Mouse (Mus musculus): ENCODE results near the gene Cops6. TPM values are rescaled to one million over a fixed set of nuclear protein-coding genes. Genes with fewer than 3 reads are reported as not detected.

Cops6 gene
- total and polyA plus RNA-seq, 2 experiments from 2014 or later: 50.9 to 283 TPM

GRCm38 (mm10) chr5:138163046-138163445 lies 2.2 kb downstream of the Cops6 start:
- no peak for TF ChIP-seq CTCF (IDR thresholded peaks at IDR 0.05)
- no peaks in the 10 kb centered on the region for H3K9me3 ChIP-seq (ENCODE audit: low read length)
- H3K36me3 ChIP-seq (ENCODE audit: insufficient read depth, low read length): peaks cover 45% of the 10 kb centered on the region
- 76% methylated on average over 6 of the region's 6 CpGs for WGBS
- DNase-seq (ENCODE audit: low spot score): no peak
- no peak overlapping the region for H3K27ac ChIP-seq (ENCODE audit: low read depth, low read length)
- peaks cover 5% of the 10 kb centered on the region for H3K4me1 ChIP-seq (ENCODE audit: insufficient read depth, low read length)
- ATAC-seq (ENCODE audit: low FRiP score): no peak
- no peak overlapping the region for H3K4me3 ChIP-seq (ENCODE audit: low read depth, low read length)
- H3K27me3 ChIP-seq (ENCODE audit: insufficient read depth, low read length): no peaks in the 10 kb centered on the region
- H3K9ac ChIP-seq (replicated peaks; ENCODE audit: low read length, poor library complexity, severe bottlenecking): no peak overlapping the region
- no peak overlapping the region for H3K4me2 ChIP-seq (ENCODE audit: low read depth, low read length, poor library complexity, severe bottlenecking)

- H3K4me1 ChIP-seq (ENCODE audit: insufficient read depth, low read length): peaks cover 5% of the 10 kb centered on the region
- TF ChIP-seq CTCF (IDR thresholded peaks at IDR 0.05): no peak
- H3K9me3 ChIP-seq (ENCODE audit: low read length): no peaks in the 10 kb centered on the region
- DNase-seq (ENCODE audit: low spot score): no peak
- H3K27me3 ChIP-seq (ENCODE audit: insufficient read depth, low read length): no peaks in the 10 kb centered on the region
- ATAC-seq (ENCODE audit: low FRiP score): no peak
- no peak overlapping the region for H3K27ac ChIP-seq (ENCODE audit: low read depth, low read length)
- 68% methylated on average over 10 of the region's 10 CpGs for WGBS
- H3K4me3 ChIP-seq (ENCODE audit: low read depth, low read length): no peak overlapping the region
- peaks cover 48% of the 10 kb centered on the region for H3K36me3 ChIP-seq (ENCODE audit: insufficient read depth, low read length)
- H3K9ac ChIP-seq (replicated peaks; ENCODE audit: low read length, poor library complexity, severe bottlenecking): no peak overlapping the region
- no peak overlapping the region for H3K4me2 ChIP-seq (ENCODE audit: low read depth, low read length, poor library complexity, severe bottlenecking)
Measured at GRCm38 (mm10) chr5:138163610-138164009, 2.7 kb downstream of the Cops6 start.

- Histone ChIP-seq H3K36me3 (ENCODE audit: insufficient read depth, low read length) (peaks cover 50% of the 10 kb centered on the region), H3K27ac (ENCODE audit: low read depth, low read length) (no peak overlapping the region), H3K4me1 (ENCODE audit: insufficient read depth, low read length) (peaks cover 7% of the 10 kb centered on the region), H3K27me3 (ENCODE audit: insufficient read depth, low read length) (no peaks in the 10 kb centered on the region), H3K9me3 (ENCODE audit: low read length) (no peaks in the 10 kb centered on the region), H3K4me2 (ENCODE audit: low read depth, low read length, poor library complexity, severe bottlenecking) (no peak overlapping the region), H3K4me3 (ENCODE audit: low read depth, low read length) (no peak overlapping the region), H3K9ac (replicated peaks; ENCODE audit: low read length, poor library complexity, severe bottlenecking) (no peak overlapping the region)
- TF ChIP-seq CTCF (IDR thresholded peaks at IDR 0.05): no peak
- ATAC-seq (ENCODE audit: low FRiP score) (no peak), DNase-seq (ENCODE audit: low spot score) (no peak)
- 77% methylated on average over 8 of the region's 8 CpGs for WGBS
Measured at GRCm38 (mm10) chr5:138165594-138165993, 4.7 kb downstream of the Cops6 start.

- under 1% methylated on average over 47 of the region's 47 CpGs for WGBS
- H3K36me3 ChIP-seq (ENCODE audit: insufficient read depth, low read length): peaks cover 32% of the 10 kb centered on the region
- TF ChIP-seq CTCF (IDR thresholded peaks at IDR 0.05): peak; percentile 55
Measured at GRCm38 (mm10) chr5:138170936-138171561, 10.2 kb downstream of the Cops6 start.

GRCm38 (mm10) chr5:138171695-138172491 lies 11.0 kb downstream of the Cops6 start, which contains the start of the genes Ap4m1 and Mcm7:
Ap4m1 (plus strand) TSS chr5:138172002.
Mcm7 (minus strand) TSS chr5:138172422.
- Histone ChIP-seq H3K4me1 (ENCODE audit: insufficient read depth, low read length) (peaks cover 10% of the 10 kb centered on the region; the same call in 1 of the 2 replicates), H3K9me3 (ENCODE audit: low read length) (no peaks in the 10 kb centered on the region), H3K36me3 (ENCODE audit: insufficient read depth, low read length) (peaks cover 31% of the 10 kb centered on the region), H3K4me2 (ENCODE audit: low read depth, low read length, poor library complexity, severe bottlenecking) (peak within 1 kb of the TSS; percentile 98), H3K27me3 (ENCODE audit: insufficient read depth, low read length) (no peaks in the 10 kb centered on the region), H3K4me3 (ENCODE audit: low read depth, low read length) (peak within 1 kb of the TSS; percentile 61), H3K9ac (replicated peaks; ENCODE audit: low read length, poor library complexity, severe bottlenecking) (peak within 1 kb of the TSS; percentile 66), H3K27ac (ENCODE audit: low read depth, low read length) (peak within 1 kb of the TSS; percentile 87)
- TF ChIP-seq CTCF (IDR thresholded peaks at IDR 0.05): peak; percentile 43; the same call in 1 of the 2 replicates
- WGBS: under 1% methylated on average over 54 of the region's 54 CpGs
- DNase-seq (ENCODE audit: low spot score) (peak; percentile 99), ATAC-seq (ENCODE audit: low FRiP score) (peak; percentile 95)

More at GRCm38 (mm10) chr5:138170936-138171561, 10.2 kb downstream of the Cops6 start:
- Histone ChIP-seq H3K4me3 (ENCODE audit: low read depth, low read length) (peak overlapping the region; percentile 61), H3K9ac (replicated peaks; ENCODE audit: low read length, poor library complexity, severe bottlenecking) (peak overlapping the region; percentile 50; the same call in 1 of the 2 replicates), H3K9me3 (ENCODE audit: low read length) (no peaks in the 10 kb centered on the region), H3K4me1 (ENCODE audit: insufficient read depth, low read length) (peaks cover 10% of the 10 kb centered on the region; the same call in 1 of the 2 replicates), H3K27ac (ENCODE audit: low read depth, low read length) (peak overlapping the region; percentile 82), H3K4me2 (ENCODE audit: low read depth, low read length, poor library complexity, severe bottlenecking) (peak overlapping the region; percentile 98), H3K27me3 (ENCODE audit: insufficient read depth, low read length) (no peaks in the 10 kb centered on the region)
- peak; percentile 86 for ATAC-seq (ENCODE audit: low FRiP score)
- DNase-seq (ENCODE audit: low spot score): peak; percentile 98

Measured in midbrain, postnatal 0 days (tissue).